Mouse (Mus musculus): ENCODE results near the gene Rasgrf2.

Rasgrf2 gene

GRCm38 (mm10) chr13:91893132-91893531 lies 238.3 kb downstream of the Rasgrf2 start:
- in situ Hi-C loops (cut with MboI; ENCODE audit: unreplicated experiment in 2 of 2) = no loop called here

GRCm38 (mm10) chr13:91890031-91890619 lies 241.3 kb downstream of the Rasgrf2 start:
- in situ Hi-C loops (cut with MboI; ENCODE audit: unreplicated experiment in 2 of 2) = no loop called here

GRCm38 (mm10) chr13:91884714-91885386 lies 246.6 kb downstream of the Rasgrf2 start:
- in situ Hi-C loops (cut with MboI; ENCODE audit: unreplicated experiment in 2 of 2) = no loop called here

- in situ Hi-C loops (cut with MboI; ENCODE audit: unreplicated experiment in 2 of 2) = no loop called here
These were observed 249.5 kb downstream of the Rasgrf2 start for GRCm38 (mm10) chr13:91881837-91882480.

- in situ Hi-C loops (cut with MboI; ENCODE audit: unreplicated experiment in 2 of 2) = no loop called here
These were observed 251.2 kb downstream of the Rasgrf2 start for GRCm38 (mm10) chr13:91880256-91880655.

GRCm38 (mm10) chr13:91877996-91878395 lies 253.5 kb downstream of the Rasgrf2 start:
- in situ Hi-C loops (cut with MboI; ENCODE audit: unreplicated experiment in 2 of 2) = no loop called here

- in situ Hi-C loops (cut with MboI; ENCODE audit: unreplicated experiment in 2 of 2) = no loop called here
These were observed 254.1 kb downstream of the Rasgrf2 start for GRCm38 (mm10) chr13:91877350-91877749.

- in situ Hi-C loops (cut with MboI; ENCODE audit: unreplicated experiment in 2 of 2) = no loop called here
These were observed 254.6 kb downstream of the Rasgrf2 start, which contains the start of gene Ckmt2 for GRCm38 (mm10) chr13:91876741-91877349. Ckmt2 (minus strand) TSS chr13:91876885.

- in situ Hi-C loops (cut with MboI; ENCODE audit: unreplicated experiment in 2 of 2) = no loop called here
These were observed 255.9 kb downstream of the Rasgrf2 start for GRCm38 (mm10) chr13:91875581-91875980.

- in situ Hi-C loops (cut with MboI; ENCODE audit: unreplicated experiment in 2 of 2) = no loop called here
These were observed 256.9 kb downstream of the Rasgrf2 start for GRCm38 (mm10) chr13:91874565-91874964.

- in situ Hi-C loops (cut with MboI; ENCODE audit: unreplicated experiment in 2 of 2) = no loop called here
These were observed 257.6 kb downstream of the Rasgrf2 start for GRCm38 (mm10) chr13:91873734-91874329.

GRCm38 (mm10) chr13:91868577-91868976 lies 262.9 kb downstream of the Rasgrf2 start:
- in situ Hi-C loops (cut with MboI; ENCODE audit: unreplicated experiment in 2 of 2) = no loop called here

- in situ Hi-C loops (cut with MboI; ENCODE audit: unreplicated experiment in 2 of 2) = loop anchor here (5.0 kb wide), 2 partner anchors 922 to 927 kb away; no protein-coding TSS in a partner anchor
These were observed 272.6 kb downstream of the Rasgrf2 start for GRCm38 (mm10) chr13:91858835-91859234.

GRCm38 (mm10) chr13:91857427-91857826 lies 274.0 kb downstream of the Rasgrf2 start:
- in situ Hi-C loops (cut with MboI; ENCODE audit: unreplicated experiment in 2 of 2) = loop anchor here (5.0 kb wide), 2 partner anchors 920 to 925 kb away; no protein-coding TSS in a partner anchor

- in situ Hi-C loops (cut with MboI; ENCODE audit: unreplicated experiment in 2 of 2) = no loop called here
These were observed 277.0 kb downstream of the Rasgrf2 start for GRCm38 (mm10) chr13:91854412-91854811.

All from v-Abl transformed pro-B cells (cell line).